Mouse (Mus musculus) MEL (cell line): ENCODE measurements around the gene Olfr1020. TPM values are rescaled to one million over a fixed set of nuclear protein-coding genes. Genes with fewer than 3 reads are reported as not detected.

Experiments used
- DNase-seq: peaks from one replicate; pipeline ENCODE4 v3.0.0; 2011; ENCODE audit warnings: low read depth, low spot score
- H3K27ac ChIP-seq: 2 replicates; pipeline ENCODE4 v1.5.1; 2012; ENCODE audit warnings: low read depth, mild to moderate bottlenecking, control low read depth, low read length, moderate library complexity; ENCODE audit not compliant: control insufficient read depth
- H3K27me3 ChIP-seq, 2 experiments: fragments of 150-350 bp in 1 of 2; sonication (generic) in 1 of 2; 2 replicates each; pipeline ENCODE4 v1.6.1; 2012; ENCODE audit warnings: low read length in 2 of 2, mild to moderate bottlenecking in 2 of 2, improper control_type of control experiment in 1 of 2, moderate library complexity in 1 of 2; ENCODE audit not compliant: insufficient read depth in 2 of 2, control insufficient read depth in 1 of 2
- H3K36me3 ChIP-seq, 2 experiments: 2 replicates each; pipeline ENCODE4 v1.6.1; 2012 to 2014; ENCODE audit warnings: low read length in 2 of 2, improper control_type of control experiment in 1 of 2, inconsistent platforms in 1 of 2, mild to moderate bottlenecking in 1 of 2; ENCODE audit not compliant: insufficient read depth in 2 of 2, control insufficient read depth in 1 of 2
- H3K4me1 ChIP-seq, 2 experiments: fragments of 150-350 bp in 1 of 2; sonication (generic) in 1 of 2; 2 replicates each; pipeline ENCODE4 v1.6.1; 2012; ENCODE audit warnings: low read length in 2 of 2, improper control_type of control experiment in 1 of 2, mild to moderate bottlenecking in 1 of 2; ENCODE audit not compliant: insufficient read depth in 2 of 2, control insufficient read depth in 1 of 2
- H3K4me3 ChIP-seq, 2 experiments: fragments of 150-350 bp in 1 of 2; sonication (generic) in 1 of 2; 2 replicates each; pipeline ENCODE4 v1.5.1; 2012; ENCODE audit warnings: low read depth in 2 of 2, low read length in 2 of 2, mild to moderate bottlenecking in 2 of 2, moderate library complexity in 2 of 2, control low read depth in 1 of 2, improper control_type of control experiment in 1 of 2; ENCODE audit not compliant: control insufficient read depth in 1 of 2, insufficient read depth in 1 of 2
- H3K79me2 ChIP-seq: 2 replicates; pipeline ENCODE4 v1.6.1; 2012; ENCODE audit warnings: mild to moderate bottlenecking, low read length, moderate library complexity; ENCODE audit not compliant: control insufficient read depth, poor library complexity, insufficient read depth
- H3K9ac ChIP-seq: 2 replicates; pipeline ENCODE4 v1.6.1; 2012; ENCODE audit warnings: low read depth, mild to moderate bottlenecking, control low read depth, low read length, moderate library complexity; ENCODE audit not compliant: control insufficient read depth, poor library complexity, severe bottlenecking
- H3K9me3 ChIP-seq: fragments of 150-350 bp; sonication (generic); replicated peaks from 2 replicates; pipeline ENCODE4 v1.6.1; 2012; ENCODE audit warnings: mild to moderate bottlenecking, low read length, improper control_type of control experiment, moderate library complexity; ENCODE audit not compliant: insufficient read depth
- ELF1 ChIP-seq: IDR thresholded peaks from 2 replicates; pipeline ENCODE4 v1.6.1; 2014; ENCODE audit warnings: low read depth, mild to moderate bottlenecking, inconsistent platforms, low read length, improper control_type of control experiment, moderate library complexity
- EP300 ChIP-seq, 2 experiments: IDR thresholded peaks; 2 replicates each; pipeline ENCODE4 v1.6.1; 2011; ENCODE audit warnings: improper control_type of control experiment in 2 of 2, low read length in 2 of 2, low read depth in 1 of 2, mild to moderate bottlenecking in 1 of 2
- ETS1 ChIP-seq: IDR thresholded peaks from 2 replicates; pipeline ENCODE4 v1.6.1; 2012; ENCODE audit warnings: low read depth, mild to moderate bottlenecking, inconsistent platforms, low read length, improper control_type of control experiment, moderate library complexity
- HCFC1 ChIP-seq: IDR thresholded peaks from 2 replicates; pipeline ENCODE4 v1.6.1; 2012; ENCODE audit warnings: low read depth, mild to moderate bottlenecking, inconsistent platforms, low read length, improper control_type of control experiment, moderate library complexity
- KAT2A ChIP-seq: conservative IDR thresholded peaks from 2 replicates; pipeline ENCODE4 v1.6.1; 2012; ENCODE audit warnings: low read depth, low read length, improper control_type of control experiment, inconsistent platforms
- MEF2A ChIP-seq: IDR thresholded peaks from 2 replicates; pipeline ENCODE4 v1.6.1; 2014; ENCODE audit warnings: low read depth, mild to moderate bottlenecking, inconsistent platforms, low read length, improper control_type of control experiment; ENCODE audit not compliant: poor library complexity, insufficient replicate concordance, severe bottlenecking; ENCODE audit errors: extremely low read depth
- MXI1 ChIP-seq: IDR thresholded peaks from 2 replicates; pipeline ENCODE4 v1.6.1; 2011; ENCODE audit warnings: mild to moderate bottlenecking, low read depth, low read length, improper control_type of control experiment
- MYC ChIP-seq: IDR thresholded peaks from 2 replicates; pipeline ENCODE4 v1.6.1; 2011; ENCODE audit warnings: low read depth, mild to moderate bottlenecking, low read length, improper control_type of control experiment, moderate library complexity
- NELFE ChIP-seq: IDR thresholded peaks from 2 replicates; pipeline ENCODE4 v1.6.1; 2011; ENCODE audit warnings: low read depth, low read length, improper control_type of control experiment
- POLR2A ChIP-seq, 2 experiments: IDR thresholded peaks; 2 replicates each; pipeline ENCODE4 v1.6.1; 2011 to 2012; ENCODE audit warnings: low read length in 2 of 2, mild to moderate bottlenecking in 2 of 2, control low read depth in 1 of 2, improper control_type of control experiment in 1 of 2, low read depth in 1 of 2, moderate library complexity in 1 of 2; ENCODE audit not compliant: control insufficient read depth in 1 of 2, insufficient read depth in 1 of 2, poor library complexity in 1 of 2
- POLR2AphosphoS2 ChIP-seq: IDR thresholded peaks from 2 replicates; pipeline ENCODE4 v1.6.1; 2011; ENCODE audit warnings: low read length, improper control_type of control experiment
- RAD21 ChIP-seq: IDR thresholded peaks from 2 replicates; pipeline ENCODE4 v1.6.1; 2011; ENCODE audit warnings: mild to moderate bottlenecking, low read depth, low read length, improper control_type of control experiment
- RCOR1 ChIP-seq: IDR thresholded peaks from 2 replicates; pipeline ENCODE4 v1.6.1; 2012; ENCODE audit warnings: low read depth, mild to moderate bottlenecking, inconsistent platforms, low read length, improper control_type of control experiment
- SIN3A ChIP-seq: IDR thresholded peaks from 2 replicates; pipeline ENCODE4 v1.6.1; 2012; ENCODE audit warnings: low read length, improper control_type of control experiment, inconsistent platforms
- TCF12 ChIP-seq: IDR thresholded peaks from 2 replicates; pipeline ENCODE4 v1.6.1; 2014; ENCODE audit warnings: low read depth, mild to moderate bottlenecking, inconsistent platforms, low read length, improper control_type of control experiment, moderate library complexity
- ZKSCAN1 ChIP-seq: IDR thresholded peaks from 2 replicates; pipeline ENCODE4 v1.6.1; 2012; ENCODE audit warnings: low read depth, mild to moderate bottlenecking, inconsistent platforms, low read length, improper control_type of control experiment, moderate library complexity
- ZMIZ1 ChIP-seq: IDR thresholded peaks from 2 replicates; pipeline ENCODE4 v1.6.1; 2012; ENCODE audit warnings: low read depth, mild to moderate bottlenecking, inconsistent platforms, low read length, improper control_type of control experiment, moderate library complexity
- polyA plus RNA-seq, 2 experiments: library from polyadenylated mRNA; stranded (reverse) in 1 of 2; unstranded in 1 of 2; fragments of >175 nt in 1 of 2; fragments of >200 nt in 1 of 2; gene quantifications; 2 replicates each; pipeline versions ENCODE4 v1.2.1 to v1.2.4; 2012; ENCODE audit warnings: low replicate concordance in 2 of 2, low read depth in 1 of 2; ENCODE audit not compliant: insufficient read length in 2 of 2, insufficient read depth in 1 of 2, missing spikeins in 1 of 2
- total RNA-seq: library from RNA; depleted of rRNA; stranded (reverse); fragments of 300-350 nt; gene quantifications from 2 replicates; pipeline ENCODE4 v1.2.3, GENCODE M21; 2012

Gene Olfr1020
- total and polyA plus RNA-seq, 3 experiments: not detected

GRCm38 (mm10) chr2:85804501-85804900 lies 42.3 kb upstream of the Olfr1020 start:
- Histone ChIP-seq H3K79me2 (no peaks in the 10 kb centered on the region), H3K9me3 (no peaks in the 10 kb centered on the region), H3K27ac (no peak overlapping the region), H3K4me3 (no peak overlapping the region), H3K9ac (no peak overlapping the region), H3K27me3 (no peaks in the 10 kb centered on the region), H3K4me1 (no peaks in the 10 kb centered on the region), H3K36me3 (no peaks in the 10 kb centered on the region)
- DNase-seq: no peak
- no peak for TF ChIP-seq SIN3A
- no peak for TF ChIP-seq POLR2AphosphoS2
- no peak for TF ChIP-seq MYC
- no peak for TF ChIP-seq POLR2A (IDR thresholded peaks at IDR 0.05; ENCODE audit: control insufficient read depth in 1 of 2, insufficient read depth in 1 of 2, low read depth in 1 of 2, low read length in 2 of 2, poor library complexity in 1 of 2)
- no peak for TF ChIP-seq ZKSCAN1
- no peak for TF ChIP-seq ZMIZ1
- TF ChIP-seq NELFE: no peak
- no peak for TF ChIP-seq MXI1
- TF ChIP-seq EP300 (IDR thresholded peaks at IDR 0.05; ENCODE audit: low read depth in 1 of 2, low read length in 2 of 2): no peak

- TF ChIP-seq HCFC1: no peak
- TF ChIP-seq RAD21: no peak
- TF ChIP-seq MXI1: no peak
- TF ChIP-seq RCOR1: no peak
- no peak for TF ChIP-seq POLR2A (IDR thresholded peaks at IDR 0.05; ENCODE audit: control insufficient read depth in 1 of 2, insufficient read depth in 1 of 2, low read depth in 1 of 2, low read length in 2 of 2, poor library complexity in 1 of 2)
- no peak for TF ChIP-seq ELF1
- no peak for TF ChIP-seq MEF2A
- no peak for TF ChIP-seq KAT2A
- no peak for TF ChIP-seq TCF12
- TF ChIP-seq ETS1: no peak
- no peak for DNase-seq
- Histone ChIP-seq H3K79me2 (no peaks in the 10 kb centered on the region), H3K36me3 (no peaks in the 10 kb centered on the region), H3K27me3 (no peaks in the 10 kb centered on the region), H3K9ac (no peak within 1 kb of the TSS), H3K27ac (no peak within 1 kb of the TSS), H3K4me1 (no peaks in the 10 kb centered on the region), H3K9me3 (no peaks in the 10 kb centered on the region), H3K4me3 (no peak within 1 kb of the TSS)
Measured at GRCm38 (mm10) chr2:85818179-85818578, 28.7 kb upstream of the Olfr1020 start, which contains the start of gene Olfr1018. Gene Olfr1018 (plus strand): TSS chr2:85818479.
